Mouse (Mus musculus): ENCODE data around the gene Mafk. TPM values are rescaled to one million over a fixed set of nuclear protein-coding genes. Genes with fewer than 3 reads are reported as not detected.
A peak's percentile ranks its signal among the peaks of the same experiment; 100 is the strongest.

The Mafk gene
- total RNA-seq (2014; fragmentation: Nextera tagmentation), result 12.1 and 18.5 TPM in 2 replicates
- total RNA-seq (2017), result 18.5 and 23.0 TPM in 2 replicates

GRCm38 (mm10) chr5:139791227-139792158 is at the start of gene Mafk:
Mafk (plus strand) TSS chr5:139791513.
- peak; percentile 74 for ATAC-seq (replicated peaks; ENCODE audit: poor library complexity, severe bottlenecking)

- peak; percentile 45 for ATAC-seq (replicated peaks; ENCODE audit: poor library complexity, severe bottlenecking)
Measured at GRCm38 (mm10) chr5:139742640-139743039, 48.7 kb upstream of the Mafk start.

- ATAC-seq (replicated peaks; ENCODE audit: poor library complexity, severe bottlenecking), result peak; percentile 72
Measured at GRCm38 (mm10) chr5:139745771-139746170, 45.5 kb upstream of the Mafk start.

GRCm38 (mm10) chr5:139749413-139750125 is 41.7 kb upstream of the Mafk start:
- ATAC-seq (replicated peaks; ENCODE audit: poor library complexity, severe bottlenecking), result no peak

- peak; percentile 38 for ATAC-seq (replicated peaks; ENCODE audit: poor library complexity, severe bottlenecking)
Measured at GRCm38 (mm10) chr5:139750535-139750934, 40.8 kb upstream of the Mafk start.

GRCm38 (mm10) chr5:139754753-139755152 is 36.6 kb upstream of the Mafk start:
- peak; percentile 33; the same call in 1 of the 2 replicates for ATAC-seq (replicated peaks; ENCODE audit: poor library complexity, severe bottlenecking)

GRCm38 (mm10) chr5:139756135-139756534 is 35.2 kb upstream of the Mafk start:
- ATAC-seq (replicated peaks; ENCODE audit: poor library complexity, severe bottlenecking), result no peak

- no peak for ATAC-seq (replicated peaks; ENCODE audit: poor library complexity, severe bottlenecking)
Measured at GRCm38 (mm10) chr5:139756586-139756985, 34.7 kb upstream of the Mafk start.

- no peak for ATAC-seq (replicated peaks; ENCODE audit: poor library complexity, severe bottlenecking)
Measured at GRCm38 (mm10) chr5:139758096-139758495, 33.2 kb upstream of the Mafk start.

- peak; percentile 53 for ATAC-seq (replicated peaks; ENCODE audit: poor library complexity, severe bottlenecking)
Measured at GRCm38 (mm10) chr5:139764296-139764695, 27.0 kb upstream of the Mafk start.

- no peak for ATAC-seq (replicated peaks; ENCODE audit: poor library complexity, severe bottlenecking)
Measured at GRCm38 (mm10) chr5:139768216-139768615, 23.1 kb upstream of the Mafk start.

GRCm38 (mm10) chr5:139775216-139775926 is 15.9 kb upstream of the Mafk start, which contains the start of gene Ints1:
Ints1 (minus strand) TSS chr5:139775674.
- ATAC-seq (replicated peaks; ENCODE audit: poor library complexity, severe bottlenecking), result peak; percentile 86

- ATAC-seq (replicated peaks; ENCODE audit: poor library complexity, severe bottlenecking), result peak; percentile 85
Measured at GRCm38 (mm10) chr5:139776966-139777365, 14.3 kb upstream of the Mafk start.

GRCm38 (mm10) chr5:139781406-139781805 is 9.9 kb upstream of the Mafk start:
- ATAC-seq (replicated peaks; ENCODE audit: poor library complexity, severe bottlenecking), result no peak

- ATAC-seq (replicated peaks; ENCODE audit: poor library complexity, severe bottlenecking), result peak; percentile 29
Measured at GRCm38 (mm10) chr5:139789466-139789865, 1.8 kb upstream of the Mafk start.

GRCm38 (mm10) chr5:139792159-139792775 is 954 bp downstream of the Mafk start:
- no peak for ATAC-seq (replicated peaks; ENCODE audit: poor library complexity, severe bottlenecking)

- no peak for ATAC-seq (replicated peaks; ENCODE audit: poor library complexity, severe bottlenecking)
Measured at GRCm38 (mm10) chr5:139792966-139793337, 1.6 kb downstream of the Mafk start.

- ATAC-seq (replicated peaks; ENCODE audit: poor library complexity, severe bottlenecking), result peak; percentile 8
Measured at GRCm38 (mm10) chr5:139793338-139794089, 2.2 kb downstream of the Mafk start.

- ATAC-seq (replicated peaks; ENCODE audit: poor library complexity, severe bottlenecking), result no peak
Measured at GRCm38 (mm10) chr5:139794137-139794536, 2.8 kb downstream of the Mafk start.
